Mouse (Mus musculus): Measurements from ENCODE around the gene Wipi1. TPM values are rescaled to one million over a fixed set of nuclear protein-coding genes. Genes with fewer than 3 reads are reported as not detected.
"Not testable (repeated sequence)": the region's sequence is repeated elsewhere in the genome, so short reads cannot be mapped to it uniquely, and the experiment has no call there.

The Wipi1 gene
- polyA plus RNA-seq, 1 experiment from 2014 or later, result 14.4 TPM

DNA sequence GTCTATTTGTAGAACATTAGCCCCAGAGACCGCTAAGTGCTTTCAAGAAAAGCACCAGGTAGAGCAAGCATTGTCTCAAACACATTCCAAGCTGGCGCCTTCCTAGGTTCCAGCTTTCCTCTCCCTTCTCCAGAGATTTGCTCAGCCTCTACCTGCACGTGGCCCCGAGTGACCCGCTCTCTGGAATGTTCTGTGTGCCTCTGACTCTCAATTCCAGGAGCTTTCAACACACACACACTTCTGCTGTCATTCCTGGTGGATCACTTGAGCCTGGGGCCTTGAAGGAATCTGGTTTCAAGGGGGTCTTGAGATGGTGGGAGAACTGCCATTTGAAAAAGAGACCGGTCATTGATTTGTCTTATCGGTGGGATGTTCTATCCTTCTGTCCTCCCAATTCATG lies 11.5 kb upstream of the Wipi1 start:
- Histone ChIP-seq H3K27me3 (replicated peaks; ENCODE audit: control insufficient read depth, insufficient read depth, low read length) (no peaks in the 10 kb centered on the region), H3K27ac (ENCODE audit: low read length) (no peak overlapping the region), H3K9me3 (ENCODE audit: control insufficient read depth, low read length) (no peaks in the 10 kb centered on the region), H3K36me3 (ENCODE audit: control insufficient read depth, insufficient read depth) (no peaks in the 10 kb centered on the region), H3K4me1 (replicated peaks; ENCODE audit: control insufficient read depth, insufficient read depth, low read length) (0 out of 2 replicates have a peak, but pooled peaks cover 2% of the 10 kb centered on the region), H3K4me3 (replicated peaks; ENCODE audit: low read length) (no peak overlapping the region), H3K4me2 (ENCODE audit: low read length) (no peak overlapping the region), H3K9ac (replicated peaks; ENCODE audit: low read depth, low read length) (no peak overlapping the region)
- no peak for ATAC-seq
- WGBS, result 94% methylated on average over 7 of the region's 7 CpGs

DNA sequence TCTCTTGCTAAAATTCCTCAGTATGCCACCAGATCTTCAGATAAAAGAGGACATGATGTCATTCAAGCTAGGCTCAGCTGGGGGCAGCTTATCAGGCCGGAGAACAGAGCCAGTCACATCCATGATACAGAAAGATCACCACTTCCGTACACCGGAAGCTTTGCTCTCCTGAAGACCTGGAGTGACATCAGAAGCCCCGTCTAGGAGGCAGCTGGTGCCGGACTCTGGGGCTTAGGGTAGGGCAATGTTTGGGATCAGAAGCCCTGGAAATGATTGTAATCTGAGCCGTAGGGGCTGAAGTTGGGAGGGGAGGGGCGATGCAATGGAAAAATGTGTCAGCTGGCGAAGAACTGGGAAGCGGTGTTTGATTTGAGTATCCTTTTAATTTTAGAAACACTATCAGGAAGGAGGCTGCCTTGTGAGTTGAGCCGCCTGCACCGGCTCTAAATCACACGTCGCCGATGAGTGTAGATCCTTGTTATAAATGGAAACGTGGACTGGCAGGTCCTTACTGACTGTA lies 10.8 kb upstream of the Wipi1 start:
- Histone ChIP-seq H3K4me1 (replicated peaks; ENCODE audit: control insufficient read depth, insufficient read depth, low read length) (0 out of 2 replicates have a peak, but pooled peaks cover 2% of the 10 kb centered on the region), H3K4me2 (ENCODE audit: low read length) (no peak overlapping the region), H3K36me3 (ENCODE audit: control insufficient read depth, insufficient read depth) (no peaks in the 10 kb centered on the region), H3K27ac (ENCODE audit: low read length) (no peak overlapping the region), H3K27me3 (replicated peaks; ENCODE audit: control insufficient read depth, insufficient read depth, low read length) (no peaks in the 10 kb centered on the region), H3K9me3 (ENCODE audit: control insufficient read depth, low read length) (no peaks in the 10 kb centered on the region), H3K9ac (replicated peaks; ENCODE audit: low read depth, low read length) (no peak overlapping the region), H3K4me3 (replicated peaks; ENCODE audit: low read length) (no peak overlapping the region)
- WGBS, result 47% methylated on average over 15 of the region's 15 CpGs
- ATAC-seq, result no peak

GRCm38 (mm10) chr11:109621183-109621582 lies 9.4 kb upstream of the Wipi1 start:
- H3K4me3 ChIP-seq (replicated peaks; ENCODE audit: low read length), result no peak overlapping the region
- ATAC-seq, result no peak
- peaks cover 6% of the 10 kb centered on the region for H3K4me1 ChIP-seq (replicated peaks; ENCODE audit: control insufficient read depth, insufficient read depth, low read length)
- no peaks in the 10 kb centered on the region for H3K9me3 ChIP-seq (ENCODE audit: control insufficient read depth, low read length)
- 10% methylated on average over 2 of the region's 2 CpGs for WGBS
- no peaks in the 10 kb centered on the region for H3K36me3 ChIP-seq (ENCODE audit: control insufficient read depth, insufficient read depth)
- H3K27me3 ChIP-seq (replicated peaks; ENCODE audit: control insufficient read depth, insufficient read depth, low read length), result no peaks in the 10 kb centered on the region
- no peak overlapping the region for H3K27ac ChIP-seq (ENCODE audit: low read length)
- no peak overlapping the region for H3K4me2 ChIP-seq (ENCODE audit: low read length)
- H3K9ac ChIP-seq (replicated peaks; ENCODE audit: low read depth, low read length), result no peak overlapping the region

GRCm38 (mm10) chr11:109620356-109620755 lies 8.6 kb upstream of the Wipi1 start:
- no peak overlapping the region for H3K9ac ChIP-seq (replicated peaks; ENCODE audit: low read depth, low read length)
- H3K36me3 ChIP-seq (ENCODE audit: control insufficient read depth, insufficient read depth), result no peaks in the 10 kb centered on the region
- peaks cover 6% of the 10 kb centered on the region for H3K4me1 ChIP-seq (replicated peaks; ENCODE audit: control insufficient read depth, insufficient read depth, low read length)
- 87% methylated on average over 6 of the region's 6 CpGs for WGBS
- H3K4me3 ChIP-seq (replicated peaks; ENCODE audit: low read length), result no peak overlapping the region
- no peaks in the 10 kb centered on the region for H3K9me3 ChIP-seq (ENCODE audit: control insufficient read depth, low read length)
- no peak for ATAC-seq
- H3K27ac ChIP-seq (ENCODE audit: low read length), result no peak overlapping the region
- no peak overlapping the region for H3K4me2 ChIP-seq (ENCODE audit: low read length)
- H3K27me3 ChIP-seq (replicated peaks; ENCODE audit: control insufficient read depth, insufficient read depth, low read length), result no peaks in the 10 kb centered on the region

GRCm38 (mm10) chr11:109619055-109619454 lies 7.3 kb upstream of the Wipi1 start:
- not testable (repeated sequence) for ATAC-seq; H3K4me3 ChIP-seq (replicated peaks; ENCODE audit: low read length); H3K9ac ChIP-seq (replicated peaks; ENCODE audit: low read depth, low read length); H3K4me1 ChIP-seq (replicated peaks; ENCODE audit: control insufficient read depth, insufficient read depth, low read length); H3K36me3 ChIP-seq (ENCODE audit: control insufficient read depth, insufficient read depth); H3K27ac ChIP-seq (ENCODE audit: low read length); H3K9me3 ChIP-seq (ENCODE audit: control insufficient read depth, low read length); H3K27me3 ChIP-seq (replicated peaks; ENCODE audit: control insufficient read depth, insufficient read depth, low read length); H3K4me2 ChIP-seq (ENCODE audit: low read length)
- WGBS, result 37% methylated on average over 8 of the region's 8 CpGs

DNA sequence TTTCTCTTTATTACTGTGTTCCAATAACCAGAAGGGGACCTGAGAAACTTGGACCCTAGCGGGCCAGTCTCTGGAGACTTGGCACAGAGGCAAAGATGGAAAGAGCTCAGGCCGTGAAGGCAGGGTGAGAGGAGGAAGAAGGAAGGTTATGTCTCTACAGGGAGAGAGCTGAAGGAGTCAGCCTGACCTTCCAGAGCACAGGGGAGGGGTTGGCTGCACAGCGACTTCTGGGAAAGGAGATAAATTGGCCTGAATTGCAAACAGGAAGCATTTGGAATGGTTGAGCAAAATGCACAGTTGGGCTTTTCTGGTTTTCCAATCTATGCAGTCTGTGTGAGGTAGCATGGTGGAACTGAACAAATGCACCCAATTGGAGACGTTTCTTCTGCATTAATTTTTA lies 5.0 kb upstream of the Wipi1 start:
- H3K4me3 ChIP-seq (replicated peaks; ENCODE audit: low read length), result no peak overlapping the region
- H3K9me3 ChIP-seq (ENCODE audit: control insufficient read depth, low read length), result no peaks in the 10 kb centered on the region
- no peaks in the 10 kb centered on the region for H3K36me3 ChIP-seq (ENCODE audit: control insufficient read depth, insufficient read depth)
- H3K4me1 ChIP-seq (replicated peaks; ENCODE audit: control insufficient read depth, insufficient read depth, low read length), result peaks cover 4% of the 10 kb centered on the region
- no peak overlapping the region for H3K9ac ChIP-seq (replicated peaks; ENCODE audit: low read depth, low read length)
- H3K4me2 ChIP-seq (ENCODE audit: low read length), result no peak overlapping the region
- 40% methylated on average over 4 of the region's 4 CpGs for WGBS
- 0 out of 2 replicates have a peak, but pooled peaks cover 2% of the 10 kb centered on the region for H3K27me3 ChIP-seq (replicated peaks; ENCODE audit: control insufficient read depth, insufficient read depth, low read length)
- H3K27ac ChIP-seq (ENCODE audit: low read length), result no peak overlapping the region
- no peak for ATAC-seq

GRCm38 (mm10) chr11:109616352-109616751 lies 4.6 kb upstream of the Wipi1 start:
- Histone ChIP-seq H3K36me3 (ENCODE audit: control insufficient read depth, insufficient read depth) (no peaks in the 10 kb centered on the region), H3K4me2 (ENCODE audit: low read length) (no peak overlapping the region), H3K9ac (replicated peaks; ENCODE audit: low read depth, low read length) (no peak overlapping the region), H3K4me3 (replicated peaks; ENCODE audit: low read length) (no peak overlapping the region), H3K27ac (ENCODE audit: low read length) (no peak overlapping the region), H3K9me3 (ENCODE audit: control insufficient read depth, low read length) (no peaks in the 10 kb centered on the region), H3K4me1 (replicated peaks; ENCODE audit: control insufficient read depth, insufficient read depth, low read length) (peaks cover 4% of the 10 kb centered on the region), H3K27me3 (replicated peaks; ENCODE audit: control insufficient read depth, insufficient read depth, low read length) (0 out of 2 replicates have a peak, but pooled peaks cover 2% of the 10 kb centered on the region)
- WGBS, result 33% methylated on average over 4 of the region's 4 CpGs
- no peak for ATAC-seq

DNA sequence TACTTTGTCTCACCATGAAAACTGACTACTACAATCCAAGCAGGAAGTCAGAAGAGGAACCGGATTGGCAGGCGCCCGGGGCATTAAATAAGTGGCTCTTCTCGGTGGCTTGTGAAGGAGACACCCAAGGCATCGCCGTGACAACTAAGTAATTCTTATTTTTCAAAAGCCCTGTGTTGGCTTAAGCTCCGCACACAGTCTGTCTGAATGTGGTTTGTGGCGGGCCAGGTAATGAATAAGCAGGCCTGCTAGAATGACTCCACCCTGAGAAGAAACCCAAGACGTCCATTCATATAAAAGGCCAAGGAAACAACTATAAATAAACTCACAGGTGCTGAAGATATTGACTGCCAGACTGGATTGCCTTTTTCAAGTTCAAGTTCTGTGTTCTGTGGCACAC lies 3.5 kb upstream of the Wipi1 start:
- no peak overlapping the region for H3K27ac ChIP-seq (ENCODE audit: low read length)
- H3K4me1 ChIP-seq (replicated peaks; ENCODE audit: control insufficient read depth, insufficient read depth, low read length), result peaks cover 10% of the 10 kb centered on the region
- H3K27me3 ChIP-seq (replicated peaks; ENCODE audit: control insufficient read depth, insufficient read depth, low read length), result 0 out of 2 replicates have a peak, but pooled peaks cover 2% of the 10 kb centered on the region
- WGBS, result 56% methylated on average over 9 of the region's 9 CpGs
- H3K4me3 ChIP-seq (replicated peaks; ENCODE audit: low read length), result no peak overlapping the region
- ATAC-seq, result no peak
- no peaks in the 10 kb centered on the region for H3K36me3 ChIP-seq (ENCODE audit: control insufficient read depth, insufficient read depth)
- H3K4me2 ChIP-seq (ENCODE audit: low read length), result no peak overlapping the region
- H3K9ac ChIP-seq (replicated peaks; ENCODE audit: low read depth, low read length), result no peak overlapping the region
- H3K9me3 ChIP-seq (ENCODE audit: control insufficient read depth, low read length), result no peaks in the 10 kb centered on the region

- no peaks in the 10 kb centered on the region for H3K9me3 ChIP-seq (ENCODE audit: control insufficient read depth, low read length)
- 58% methylated on average over 7 of the region's 7 CpGs for WGBS
- H3K9ac ChIP-seq (replicated peaks; ENCODE audit: low read depth, low read length), result no peak overlapping the region
- no peak overlapping the region for H3K4me2 ChIP-seq (ENCODE audit: low read length)
- 0 out of 2 replicates have a peak, but pooled peaks cover 2% of the 10 kb centered on the region for H3K27me3 ChIP-seq (replicated peaks; ENCODE audit: control insufficient read depth, insufficient read depth, low read length)
- H3K4me1 ChIP-seq (replicated peaks; ENCODE audit: control insufficient read depth, insufficient read depth, low read length), result peaks cover 13% of the 10 kb centered on the region
- no peak for ATAC-seq
- no peak overlapping the region for H3K27ac ChIP-seq (ENCODE audit: low read length)
- H3K36me3 ChIP-seq (ENCODE audit: control insufficient read depth, insufficient read depth), result no peaks in the 10 kb centered on the region
- H3K4me3 ChIP-seq (replicated peaks; ENCODE audit: low read length), result no peak overlapping the region
These were observed 1.2 kb upstream of the Wipi1 start for GRCm38 (mm10) chr11:109612871-109613529.

All from forebrain, embryonic 16.5 days (tissue).